Mouse (Mus musculus) megakaryocyte, embryonic 14.5 days (primary cell): ENCODE measurements around the gene Il15.

Experiments
- FLI1 ChIP-seq: IDR thresholded peaks from 2 replicates; pipeline ENCODE4 v1.6.1; 2012; ENCODE audit warnings: low read length, inconsistent platforms, mixed read lengths
- GATA1 ChIP-seq: IDR thresholded peaks from 3 replicates; pipeline ENCODE4 v1.6.1; 2012; ENCODE audit warnings: mixed read lengths, low read length, inconsistent platforms, borderline replicate concordance

DNA sequence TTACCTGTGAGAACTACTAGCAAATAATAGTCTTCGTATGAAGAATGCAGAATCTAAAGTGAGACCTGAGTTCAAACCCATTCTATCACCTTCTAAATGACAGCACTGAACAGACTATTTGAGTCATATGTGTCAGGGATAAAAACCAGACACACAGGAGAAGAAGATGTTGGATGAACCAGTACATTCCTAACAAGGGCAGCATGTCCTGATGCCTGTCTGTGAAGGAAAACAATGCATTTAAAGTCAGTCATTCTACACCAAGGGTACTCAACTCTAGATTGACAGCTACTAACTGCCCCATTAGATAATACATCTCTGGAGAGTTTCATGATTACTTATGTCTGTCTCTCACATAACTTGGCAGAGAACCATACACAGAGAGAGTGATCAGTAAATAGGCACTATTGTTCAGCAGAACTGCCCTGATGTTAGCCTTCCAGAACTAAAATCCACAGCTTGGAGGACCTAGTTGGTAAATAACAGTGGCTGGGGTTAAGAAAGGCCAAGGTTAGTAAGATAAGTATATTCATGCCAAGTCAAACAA is 14.6 kb downstream of the Il15 start:
- TF ChIP-seq GATA1, result no peak
- no peak for TF ChIP-seq FLI1
